Mouse (Mus musculus): ENCODE results near the gene Nek2.

Gene Nek2

DNA sequence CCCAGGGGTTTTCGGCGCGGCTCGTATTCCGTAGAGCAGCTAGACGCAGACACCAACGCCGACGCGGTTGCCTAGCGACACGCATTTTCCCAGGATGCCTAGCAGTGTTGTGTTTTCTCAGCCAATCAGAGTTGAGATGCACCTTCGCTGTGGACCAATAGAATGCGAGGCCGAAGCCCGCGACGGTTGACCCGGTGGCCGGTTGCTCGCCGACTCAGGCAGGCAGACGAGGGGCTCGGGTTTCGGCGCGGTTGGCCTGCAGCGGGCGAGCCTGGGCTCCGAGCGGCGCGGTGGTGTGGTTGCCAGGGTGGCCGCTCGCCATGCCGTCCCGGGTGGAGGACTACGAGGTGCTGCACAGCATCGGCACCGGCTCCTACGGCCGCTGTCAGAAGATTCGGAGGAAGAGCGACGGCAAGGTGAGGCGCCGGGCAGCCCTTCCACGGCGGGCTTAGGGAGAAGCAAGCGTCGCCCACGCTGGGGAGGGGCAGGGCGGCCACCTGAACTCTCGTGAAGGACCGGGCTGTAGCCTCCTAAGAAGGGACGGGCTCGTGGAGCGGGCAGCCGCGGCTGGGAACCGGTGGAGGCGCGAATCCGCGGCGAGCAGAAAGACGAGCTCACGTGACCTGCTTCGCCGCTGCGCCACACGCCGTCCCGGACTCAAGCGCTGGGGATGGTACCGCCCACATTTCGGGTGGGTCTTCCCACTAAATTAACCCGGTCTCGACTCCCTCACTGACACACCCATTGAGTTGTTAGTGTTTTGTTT is at the start of gene Nek2:
Gene Nek2, plus strand, starts transcription at position 119 of the 766 bp plus-strand sequence.
- peak; percentile 96 for DNase-seq (ENCODE audit: low read depth, low spot score)

DNA sequence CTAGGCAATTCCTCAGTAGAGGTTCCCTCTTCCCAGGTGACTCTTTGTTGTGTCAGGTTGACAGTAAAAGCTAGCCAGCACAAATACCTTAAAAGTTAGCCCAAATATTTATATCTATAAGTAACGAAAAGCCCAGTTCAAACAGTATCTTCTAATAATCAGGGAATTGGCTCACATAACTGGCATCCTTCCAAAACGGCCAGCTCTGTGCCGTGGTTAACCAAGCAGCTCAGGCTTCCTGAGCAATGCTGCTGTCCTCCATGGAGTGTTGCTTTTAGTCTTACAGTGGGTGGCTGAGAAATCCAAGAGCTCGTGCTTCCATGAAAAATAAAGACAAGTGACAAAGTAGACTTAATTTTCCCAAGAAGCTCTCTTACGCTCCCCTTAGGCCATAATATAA is 47.1 kb upstream of the Nek2 start:
- no peak for DNase-seq (ENCODE audit: low read depth, low spot score)

DNA sequence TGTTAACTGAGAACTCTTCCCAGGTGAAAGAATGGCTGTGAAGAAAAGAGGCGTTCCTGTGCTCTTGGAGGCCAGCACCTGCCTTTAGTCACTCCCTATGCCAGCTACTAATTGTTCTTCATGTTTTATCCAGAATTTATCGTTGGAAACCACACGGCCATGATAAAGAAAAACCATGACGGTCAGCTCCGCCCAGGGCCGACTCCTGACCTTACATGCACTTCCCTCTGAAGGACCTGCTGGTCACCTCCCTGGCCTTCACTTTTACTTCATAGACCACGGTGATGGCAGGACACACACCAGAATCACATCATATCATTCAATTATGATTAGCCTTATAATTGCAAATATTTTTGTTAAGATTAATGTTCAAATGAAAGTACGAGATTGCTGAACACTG is 46.1 kb upstream of the Nek2 start:
- no peak for DNase-seq (ENCODE audit: low read depth, low spot score)

DNA sequence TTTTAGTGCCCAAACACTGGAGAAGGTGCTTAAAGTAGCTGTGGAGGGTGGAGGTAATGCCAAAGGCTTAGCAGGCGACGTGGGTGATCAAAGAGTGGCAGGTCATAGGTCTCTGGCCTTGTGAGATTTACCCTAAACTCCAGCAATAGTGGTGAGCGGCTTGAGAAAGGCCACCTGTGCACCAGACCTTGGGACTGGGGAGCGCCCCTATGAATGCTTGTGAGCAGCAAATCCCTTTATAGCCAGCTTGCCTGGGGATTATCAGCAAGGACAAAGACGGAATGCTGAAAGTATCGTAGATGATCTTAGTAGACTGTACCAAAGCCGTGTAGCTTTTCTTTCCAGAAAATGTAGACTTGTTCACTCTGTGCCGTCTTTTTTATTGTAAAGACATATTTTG is 43.7 kb upstream of the Nek2 start:
- no peak for DNase-seq (ENCODE audit: low read depth, low spot score)

DNA sequence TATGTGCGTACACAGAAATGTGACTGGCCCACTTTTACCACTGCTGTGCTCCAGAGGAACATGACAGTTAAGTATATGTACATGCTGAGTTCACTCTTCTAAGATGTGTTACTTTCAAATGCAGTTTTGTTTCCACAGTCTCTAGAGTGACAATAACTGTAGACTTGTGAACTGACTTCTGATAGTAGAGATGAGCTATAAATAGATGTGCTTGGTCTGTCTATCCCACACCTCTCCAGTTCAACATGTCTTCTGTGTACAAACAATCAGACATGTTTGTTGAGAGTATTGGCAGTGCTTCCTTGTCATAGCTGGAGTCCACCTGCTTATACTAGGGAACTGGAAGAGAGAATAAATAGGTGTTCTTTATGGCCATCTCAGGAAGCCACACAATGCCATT is 40.8 kb upstream of the Nek2 start:
- DNase-seq (ENCODE audit: low read depth, low spot score): no peak

DNA sequence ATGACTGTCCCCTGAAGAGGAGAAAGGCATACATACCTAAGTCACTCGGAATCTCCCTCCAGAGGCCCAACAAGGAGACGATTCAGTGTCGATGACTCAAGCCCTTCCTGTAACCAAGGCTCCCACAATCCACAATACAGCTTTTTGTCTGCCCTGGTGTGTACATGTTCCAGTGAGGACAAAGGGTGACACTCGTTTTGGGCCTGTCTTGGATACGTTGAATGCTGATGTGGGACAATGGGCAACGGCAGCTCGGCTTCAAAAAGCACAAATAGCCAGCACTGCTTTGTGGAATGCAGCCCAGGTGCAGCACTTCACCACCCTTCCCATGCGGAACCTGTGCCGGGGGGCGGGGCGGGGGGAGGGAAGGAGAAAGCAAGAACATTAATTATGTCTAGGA is 36.1 kb upstream of the Nek2 start:
- no peak for DNase-seq (ENCODE audit: low read depth, low spot score)

DNA sequence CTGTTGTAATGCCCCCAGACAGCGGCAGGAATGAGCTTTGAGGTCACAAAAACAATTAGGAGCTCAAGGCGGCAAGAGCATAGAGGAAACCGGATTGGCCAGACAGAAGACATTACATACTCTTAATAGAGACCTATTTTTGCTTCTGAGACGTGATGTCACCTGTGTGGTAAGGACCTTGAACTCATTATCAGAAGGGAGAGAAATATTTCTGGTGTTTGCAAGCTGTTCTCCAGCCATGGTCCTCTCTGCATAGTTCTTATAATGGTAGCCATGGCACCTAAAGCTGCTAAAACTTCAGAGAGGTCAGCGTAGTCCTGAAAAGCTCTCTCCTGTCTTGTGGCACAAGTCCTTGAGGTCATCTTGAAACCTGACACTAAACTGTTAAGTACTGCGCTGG is 35.0 kb upstream of the Nek2 start:
- no peak for DNase-seq (ENCODE audit: low read depth, low spot score)

DNA sequence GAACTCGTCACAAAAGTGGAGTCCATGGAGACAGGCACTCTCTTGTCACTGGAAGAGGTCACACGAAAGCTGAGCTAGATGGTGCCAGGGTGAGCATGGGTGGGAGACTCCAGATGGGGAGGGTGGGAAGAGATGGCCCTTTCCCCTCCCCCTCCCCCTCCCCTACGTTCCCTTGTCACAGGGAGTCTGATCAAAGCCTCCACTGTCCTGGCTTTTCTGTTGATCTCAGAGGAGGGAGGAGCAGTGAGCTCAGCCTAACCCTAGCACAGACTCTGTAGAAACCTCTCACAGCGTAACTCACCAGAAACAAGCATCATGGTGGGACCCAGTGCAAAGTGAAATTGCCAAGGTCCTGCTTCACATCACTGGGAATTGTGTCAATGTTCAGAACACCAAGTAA is 33.9 kb upstream of the Nek2 start:
- DNase-seq (ENCODE audit: low read depth, low spot score): no peak

DNA sequence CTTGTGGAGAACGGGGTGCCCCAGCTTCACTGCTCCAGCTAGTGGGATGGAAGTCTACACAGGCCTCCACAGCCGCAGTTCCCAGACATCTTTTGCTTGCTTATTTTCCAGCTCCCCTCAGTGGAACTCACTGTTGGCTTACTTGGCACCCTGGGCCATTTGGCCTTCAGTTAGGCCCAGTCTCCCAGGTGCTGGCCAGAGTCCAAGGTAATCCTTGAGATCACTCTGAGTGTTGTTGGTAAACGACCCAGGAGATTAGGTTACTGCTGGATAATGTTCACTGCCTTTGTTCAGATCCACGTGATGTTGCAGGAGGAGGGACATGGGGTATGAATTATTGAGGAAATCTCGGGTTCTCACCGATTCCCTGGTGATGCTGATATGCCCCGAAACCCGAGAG is 28.3 kb upstream of the Nek2 start:
- DNase-seq (ENCODE audit: low read depth, low spot score): no peak

DNA sequence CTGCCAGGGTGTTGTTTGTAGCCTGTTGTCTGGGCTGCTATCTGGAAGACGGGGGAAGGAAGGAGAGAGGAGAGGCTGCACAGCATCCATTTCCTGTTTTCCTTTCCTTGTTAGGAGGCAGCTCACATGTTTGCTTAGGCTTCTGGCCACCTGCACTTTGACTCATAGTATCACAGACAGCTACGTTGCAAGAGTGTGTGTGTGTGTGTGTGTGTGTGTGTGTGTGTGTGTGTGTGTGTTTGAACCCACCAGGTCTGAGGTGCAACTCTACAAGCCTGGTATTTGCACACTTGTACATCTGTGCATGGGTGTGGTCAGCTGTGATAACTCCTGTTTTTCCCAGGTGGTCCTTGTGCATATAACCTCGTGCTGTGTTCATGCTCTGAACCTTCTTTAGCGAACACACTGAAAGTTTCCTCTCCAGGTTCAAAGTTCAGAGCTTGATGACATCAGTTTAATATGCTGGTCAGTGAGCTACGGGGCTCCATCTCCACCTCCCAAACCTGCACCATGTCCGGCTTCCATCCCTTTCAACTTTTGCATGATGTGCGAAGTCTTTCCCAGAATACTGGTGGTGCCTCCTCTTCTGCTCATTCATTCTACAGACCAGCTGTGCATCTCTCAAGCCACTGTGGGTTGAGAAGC is 27.2 kb upstream of the Nek2 start:
- no peak for DNase-seq (ENCODE audit: low read depth, low spot score)

DNA sequence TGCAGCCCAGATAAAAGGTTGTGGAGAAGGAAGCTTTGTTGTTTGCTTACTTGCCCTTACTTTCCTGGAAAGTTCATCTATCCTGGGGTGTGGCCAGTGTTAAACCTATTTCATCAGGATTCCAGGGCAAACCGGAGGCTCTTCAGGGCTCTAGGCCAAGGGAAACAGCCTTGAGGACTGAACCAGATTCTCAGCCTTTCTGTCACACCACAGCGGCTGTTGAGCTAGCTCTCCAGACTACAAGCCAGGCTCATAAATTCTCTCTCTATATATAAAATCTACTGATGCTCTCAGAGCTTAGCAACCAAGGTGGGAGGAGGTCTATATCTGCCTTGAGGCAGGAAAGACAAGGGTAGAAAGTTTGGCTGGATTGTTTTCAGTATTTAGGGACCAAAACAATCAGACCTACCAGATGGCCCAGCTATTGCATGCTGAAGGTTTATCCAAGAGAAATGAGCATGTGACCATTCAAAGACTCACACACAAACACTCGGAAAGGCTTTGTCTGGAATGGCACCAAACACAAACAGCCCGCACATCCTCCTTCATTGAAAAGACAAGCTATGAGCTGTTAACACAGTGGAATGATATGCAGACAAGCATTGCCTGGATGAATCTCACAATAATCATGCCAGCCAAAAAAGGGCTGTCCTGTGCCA is 24.9 kb upstream of the Nek2 start:
- DNase-seq (ENCODE audit: low read depth, low spot score): no peak

DNA sequence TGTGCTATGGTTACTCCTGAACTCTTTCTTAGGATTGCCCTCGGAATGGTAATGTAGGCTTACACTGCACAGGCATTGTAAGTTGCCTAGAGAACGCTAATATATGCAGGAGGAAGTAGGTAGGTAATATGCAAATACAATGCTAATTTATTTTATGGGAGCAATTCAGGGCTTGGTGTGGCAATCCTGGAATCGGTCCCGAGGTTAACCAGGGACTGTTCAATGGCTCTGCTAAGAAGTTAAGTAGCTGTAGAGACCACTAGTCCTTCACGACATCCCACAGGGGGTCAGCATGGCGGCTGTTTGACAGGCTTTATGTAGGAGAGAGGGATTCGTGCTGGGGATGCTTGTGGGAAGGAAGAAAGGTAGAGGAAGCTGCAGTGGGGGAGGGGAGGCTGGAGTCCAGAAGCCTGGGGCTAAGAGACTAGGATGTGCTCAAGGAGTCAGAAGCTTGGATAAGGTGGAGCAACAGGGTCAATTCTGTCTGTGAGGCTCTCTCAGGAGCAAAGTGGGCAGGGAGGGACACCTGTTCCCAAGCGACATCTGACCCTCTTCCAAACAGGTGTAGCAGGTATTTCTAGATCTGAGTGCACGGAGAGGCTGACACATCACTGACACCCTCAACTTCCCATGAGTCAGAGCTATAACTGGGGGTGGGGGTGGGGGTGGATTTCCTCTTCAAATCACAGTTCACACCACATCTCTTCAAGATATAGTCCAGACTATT is 19.0 kb upstream of the Nek2 start:
- no peak for DNase-seq (ENCODE audit: low read depth, low spot score)

DNA sequence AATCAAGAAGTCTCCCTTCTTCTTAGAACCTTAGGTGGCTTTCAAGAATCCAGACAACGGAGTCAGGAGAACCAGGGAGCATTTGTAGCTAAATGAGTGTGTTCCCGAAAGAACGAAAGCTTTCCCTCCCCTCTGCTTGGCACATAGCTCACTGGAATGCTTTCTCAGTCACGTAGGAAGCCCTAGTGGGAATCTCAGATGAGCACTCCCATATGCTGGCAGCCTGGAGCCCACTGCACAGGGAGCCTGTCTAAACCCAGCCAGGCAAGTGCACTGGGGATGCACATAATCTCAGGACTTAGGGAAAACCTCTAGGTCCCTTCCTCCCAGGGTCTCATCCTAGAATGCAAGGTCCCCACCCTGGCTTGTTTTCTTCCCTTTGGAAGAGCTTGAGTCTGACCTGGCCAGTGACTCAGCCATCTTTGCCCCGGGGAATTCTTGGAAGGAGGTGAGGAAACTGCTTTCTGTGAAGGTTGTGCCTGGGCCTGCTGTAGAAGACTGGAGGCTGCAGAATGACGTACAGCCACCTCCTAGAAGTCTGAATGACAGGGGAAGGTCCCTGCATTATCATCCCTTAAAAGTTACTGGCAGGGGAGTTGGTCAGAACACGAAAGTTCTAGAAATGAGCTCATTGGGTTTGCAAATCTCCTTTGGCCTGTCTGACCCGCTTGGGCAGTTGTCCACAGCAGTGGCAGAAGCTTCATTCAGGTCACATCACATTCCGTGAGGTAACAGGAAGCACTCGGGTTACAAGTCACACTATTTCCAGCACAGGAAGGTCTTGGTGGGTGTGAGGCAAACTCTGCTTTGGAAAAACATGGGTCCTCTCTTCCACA is 18.2 kb upstream of the Nek2 start:
- peak; percentile 19 for DNase-seq (ENCODE audit: low read depth, low spot score)

DNA sequence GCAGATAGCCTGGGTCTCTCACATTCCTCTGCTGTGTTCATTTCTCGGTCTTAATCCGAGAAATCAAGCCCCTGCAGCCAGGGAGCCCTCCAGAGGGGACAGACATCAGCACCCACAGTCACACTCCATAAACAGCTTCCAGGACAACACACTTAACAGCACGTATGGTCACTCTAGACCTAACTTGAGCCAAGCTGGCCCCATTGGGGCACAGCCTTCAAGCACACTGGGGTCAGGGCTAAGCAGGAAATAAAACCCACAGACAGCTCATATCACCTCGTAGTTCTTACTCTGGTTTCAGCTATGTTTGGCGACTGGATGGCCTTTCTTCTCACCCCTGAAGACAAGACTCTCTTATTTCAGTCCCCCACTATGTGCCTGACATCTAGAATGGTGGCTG is 16.5 kb upstream of the Nek2 start:
- DNase-seq (ENCODE audit: low read depth, low spot score): no peak

DNA sequence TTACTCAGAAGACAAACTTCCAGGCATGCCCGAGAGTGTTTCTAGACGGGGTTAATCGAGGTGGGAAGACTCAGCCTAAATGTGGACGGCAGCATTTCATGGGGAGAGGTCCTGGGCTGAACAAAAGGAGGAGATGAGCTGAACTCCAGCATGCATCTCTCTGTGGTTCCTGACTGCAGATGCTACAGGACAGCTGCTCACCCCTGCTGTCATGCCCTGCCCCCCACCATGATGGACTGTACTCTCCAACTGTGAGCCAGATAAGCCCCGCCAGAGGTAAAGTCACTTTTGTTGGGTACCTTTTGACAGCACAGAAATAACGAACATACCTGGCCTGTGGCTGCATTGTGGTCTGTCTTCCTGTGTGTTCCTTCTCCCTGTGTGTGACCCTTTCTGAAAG is 15.5 kb upstream of the Nek2 start:
- DNase-seq (ENCODE audit: low read depth, low spot score): no peak

DNA sequence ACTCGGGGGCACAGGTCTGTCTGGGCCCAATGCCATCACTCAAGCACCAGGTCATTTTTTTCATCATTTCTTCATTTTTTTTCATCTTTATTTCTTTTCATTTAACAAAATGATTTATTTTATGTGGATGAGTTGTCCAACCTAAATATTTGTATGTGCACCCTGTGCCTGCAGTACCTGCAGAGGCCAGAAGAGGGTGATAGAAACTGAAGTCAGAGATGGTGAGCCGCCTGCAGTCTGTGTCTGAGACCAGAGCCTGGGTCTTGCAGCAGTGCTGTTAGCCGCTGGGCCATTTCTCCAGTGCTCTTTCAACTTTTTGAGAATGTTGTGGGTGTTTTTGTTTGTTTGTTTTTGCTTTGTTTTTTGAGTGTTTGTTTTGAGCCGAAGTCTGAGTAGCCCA is 14.5 kb upstream of the Nek2 start:
- DNase-seq (ENCODE audit: low read depth, low spot score): no peak

DNA sequence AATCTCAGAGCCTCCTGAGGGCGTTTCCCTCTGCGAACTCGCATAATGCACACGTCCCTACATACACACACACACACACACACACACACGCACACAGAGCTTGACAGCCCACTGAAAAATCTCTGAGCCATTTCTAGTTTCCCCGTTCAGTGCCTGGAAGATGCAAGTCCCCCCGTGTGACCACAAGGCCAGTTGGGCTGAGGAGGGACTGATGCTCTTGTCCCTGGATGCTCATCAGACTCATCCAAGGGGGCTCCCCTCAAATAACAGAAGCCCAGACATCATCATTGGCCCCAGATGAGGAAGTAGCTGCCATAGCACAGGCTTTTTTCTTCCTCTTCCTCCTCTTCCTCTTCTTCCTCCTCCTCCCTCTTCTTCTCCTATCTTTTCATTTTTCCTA is 13.3 kb upstream of the Nek2 start:
- DNase-seq (ENCODE audit: low read depth, low spot score): no peak

DNA sequence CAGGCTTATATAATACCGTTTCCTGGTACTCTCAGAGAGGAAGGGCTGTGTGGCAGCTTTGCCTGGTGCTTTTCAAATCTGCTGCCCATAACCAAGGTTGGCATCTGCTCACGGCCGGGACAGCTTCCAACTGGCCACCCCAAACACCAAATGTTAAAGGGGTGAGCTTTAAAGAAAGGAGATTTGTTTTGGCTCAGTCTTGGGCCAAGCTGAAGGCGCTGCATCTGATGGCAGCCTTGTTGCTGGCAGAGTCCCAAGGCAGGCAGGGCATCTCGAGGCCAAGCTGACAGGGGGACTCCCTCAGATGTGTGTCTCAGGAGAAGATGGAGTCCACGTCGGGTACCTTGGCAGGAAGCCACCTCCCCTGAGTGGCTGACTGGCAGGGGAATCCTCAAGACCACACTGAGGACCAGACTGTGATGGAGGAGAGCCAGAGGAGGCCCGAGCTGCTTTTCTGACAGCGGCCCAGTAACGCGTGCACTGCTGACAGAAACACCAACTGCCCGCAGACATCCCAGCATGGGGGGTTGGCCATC is 12.5 kb upstream of the Nek2 start:
- peak; percentile 11 for DNase-seq (ENCODE audit: low read depth, low spot score)

DNA sequence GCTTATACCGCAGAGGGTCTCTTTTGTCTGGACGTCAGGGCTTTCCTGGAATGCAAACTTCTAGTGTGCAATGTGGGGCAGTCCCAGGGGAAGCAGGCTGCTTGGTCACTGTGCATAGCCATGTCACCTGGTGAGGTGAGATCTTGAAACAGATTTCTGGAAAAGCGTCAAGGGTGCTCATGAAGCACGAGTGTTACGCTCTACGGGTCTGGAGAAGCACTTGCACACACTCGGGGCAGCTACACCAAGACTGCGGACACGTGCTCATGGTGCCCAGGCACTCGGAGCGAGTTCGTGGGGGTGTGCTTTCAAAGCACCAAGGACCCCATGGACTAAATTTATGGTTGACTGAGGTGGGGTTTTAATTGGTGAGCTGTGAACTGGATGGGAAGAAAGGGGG is 9.5 kb upstream of the Nek2 start:
- DNase-seq (ENCODE audit: low read depth, low spot score): no peak

DNA sequence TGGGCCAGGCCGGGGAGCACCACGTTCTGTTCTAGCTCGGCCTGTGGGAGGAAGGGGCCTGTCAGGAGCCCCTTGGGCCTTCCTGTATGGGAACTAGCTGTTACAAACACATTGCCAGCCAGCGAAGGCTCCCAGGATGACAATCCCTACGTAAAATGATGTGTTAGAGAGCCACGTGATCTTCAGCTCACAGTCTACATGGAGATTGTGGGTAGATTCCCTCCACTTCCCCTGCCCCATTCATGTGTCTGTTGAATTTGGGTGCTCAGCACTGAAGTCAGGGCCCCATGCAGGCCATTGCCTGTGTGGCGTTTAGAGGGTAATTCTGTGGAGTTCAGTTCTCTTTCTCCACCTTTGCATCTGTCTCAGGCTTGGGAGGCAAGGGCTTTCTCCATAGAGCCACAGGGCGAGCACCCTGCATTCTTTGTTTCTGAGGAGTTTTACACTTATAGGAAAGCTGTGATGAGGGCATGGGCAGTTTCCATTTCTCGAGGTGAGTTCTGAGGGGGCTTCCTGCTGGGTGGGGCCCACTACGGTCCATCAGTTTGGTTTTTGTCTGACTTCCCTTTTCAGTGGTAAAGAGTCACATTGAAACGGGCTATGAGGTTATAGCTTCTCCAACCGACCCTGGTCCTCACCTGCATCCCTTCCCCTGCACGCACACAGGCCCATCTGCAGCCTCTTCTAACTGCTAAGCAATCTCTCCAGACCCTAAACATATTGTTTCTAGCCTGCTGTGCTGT is 8.1 kb upstream of the Nek2 start:
- DNase-seq (ENCODE audit: low read depth, low spot score): no peak

DNA sequence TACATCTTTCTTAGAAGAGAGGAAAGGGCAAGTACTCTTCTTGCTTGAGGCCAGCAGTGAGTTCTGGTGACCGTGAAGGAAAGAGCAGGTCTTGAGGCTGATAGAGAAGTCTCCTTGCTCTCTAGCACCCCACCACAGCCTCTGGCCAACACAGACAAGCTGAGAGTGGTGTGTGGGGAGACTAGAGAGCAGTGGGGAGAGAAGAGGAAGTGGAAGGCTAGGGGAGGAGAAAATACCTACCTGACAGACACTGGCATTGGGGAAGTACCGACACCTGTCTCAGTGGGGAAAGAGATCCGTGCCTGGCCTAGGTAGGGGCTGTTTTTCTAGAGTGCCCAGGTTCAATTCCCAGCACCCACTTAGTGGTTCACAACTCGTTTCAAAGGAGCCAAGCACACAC is 7.0 kb upstream of the Nek2 start:
- peak; percentile 18 for DNase-seq (ENCODE audit: low read depth, low spot score)

All from skeletal muscle tissue, adult 2 months (tissue).